Mouse (Mus musculus): ENCODE measurements around the gene Dpy30. TPM values are rescaled to one million over a fixed set of nuclear protein-coding genes. Genes with fewer than 3 reads are reported as not detected.
A peak's percentile ranks its signal among the peaks of the same experiment; 100 is the strongest.

Dpy30 gene
- total RNA-seq, 2 experiments from 2014 or later = 62.3 to 68.4 TPM

GRCm38 (mm10) chr17:74267415-74268180, 56.1 kb downstream of the Dpy30 start:
- intact Hi-C loops (cut with DNase I) = no loop called here
- DNase-seq = no peak

GRCm38 (mm10) chr17:74265636-74266035, 58.1 kb downstream of the Dpy30 start:
- no peak for DNase-seq
- intact Hi-C loops (cut with DNase I) = no loop called here

- intact Hi-C loops (cut with DNase I) = no loop called here
- DNase-seq = peak; percentile 48 to 67
Observed at GRCm38 (mm10) chr17:74265156-74265505, 58.6 kb downstream of the Dpy30 start.

- DNase-seq = peak; percentile 47 to 67
- intact Hi-C loops (cut with DNase I) = no loop called here
Observed at GRCm38 (mm10) chr17:74264333-74265155, 59.2 kb downstream of the Dpy30 start.

- DNase-seq = no peak
- intact Hi-C loops (cut with DNase I) = no loop called here
Observed at GRCm38 (mm10) chr17:74262415-74262814, 61.3 kb downstream of the Dpy30 start.

Other genes starting within 250 kb of the Dpy30 start
- gene Memo1, start 28.4 kb downstream of the Dpy30 start, total RNA-seq (2021) = 10 to 100 TPM; 63.7 to 72.1 TPM
- 10 to 100 TPM; 32.2 to 37.9 TPM for gene Spast, start 15.0 kb upstream of the Dpy30 start, total RNA-seq (2021)
- gene Slc30a6, start 71.7 kb upstream of the Dpy30 start, total RNA-seq (2021) = 10 to 100 TPM; 10.9 to 11.6 TPM
- gene Nlrc4, start 135.2 kb upstream of the Dpy30 start, total RNA-seq (2021) = under 1 TPM; 0.30 to 0.31 TPM
- gene Yipf4, start 165.5 kb upstream of the Dpy30 start, total RNA-seq (2021) = 10 to 100 TPM; 75.6 to 79.2 TPM
- gene Birc6, start 204.4 kb upstream of the Dpy30 start, total RNA-seq (2021) = 100 to 1,000 TPM; 101 to 127 TPM